Mouse (Mus musculus) liver, embryonic 16.5 days (tissue): Measurements from ENCODE around the gene Wfikkn2. TPM values are rescaled to one million over a fixed set of nuclear protein-coding genes. Genes with fewer than 3 reads are reported as not detected.

Experiments
- ATAC-seq: fragments of 200-750 bp; cut with Nextera tagmentation; 2 replicates; pipeline ENCODE4 v1.8.0; 2017; ENCODE audit warnings: low read depth, mild to moderate bottlenecking, moderate number of reproducible peaks, moderate library complexity
- H3K27ac ChIP-seq: fragments of 300-500 bp; sonication (generic); 2 replicates; pipeline ENCODE4 v1.5.1; 2014; ENCODE audit warnings: mild to moderate bottlenecking, low read length
- H3K27me3 ChIP-seq: fragments of 300-500 bp; sonication (generic); 2 replicates; pipeline ENCODE4 v1.6.1; 2014; ENCODE audit warnings: low read depth, low read length, mixed read lengths; ENCODE audit not compliant: control insufficient read depth, insufficient read depth
- H3K36me3 ChIP-seq: fragments of 300-500 bp; sonication (generic); 2 replicates; pipeline ENCODE4 v1.6.1; 2014; ENCODE audit warnings: mild to moderate bottlenecking; ENCODE audit not compliant: control insufficient read depth, insufficient read depth
- H3K4me1 ChIP-seq: fragments of 300-500 bp; sonication (generic); 2 replicates; pipeline ENCODE4 v1.6.1; 2014; ENCODE audit warnings: low read depth, low read length, mixed read lengths; ENCODE audit not compliant: control insufficient read depth
- H3K4me2 ChIP-seq: fragments of 300-500 bp; sonication (generic); 2 replicates; pipeline ENCODE4 v1.6.1; 2014; ENCODE audit warnings: low read depth, low read length, mixed read lengths
- H3K4me3 ChIP-seq: fragments of 300-500 bp; sonication (generic); 2 replicates; pipeline ENCODE4 v1.5.1; 2014; ENCODE audit warnings: low read depth, mild to moderate bottlenecking, low read length
- H3K9ac ChIP-seq: fragments of 300-500 bp; sonication (generic); 2 replicates; pipeline ENCODE4 v1.6.1; 2014; ENCODE audit warnings: low read depth, low read length
- H3K9me3 ChIP-seq: fragments of 300-500 bp; sonication (generic); replicated peaks from 2 replicates; pipeline ENCODE4 v1.6.1; 2016; ENCODE audit warnings: low read length; ENCODE audit not compliant: control insufficient read depth
- WGBS: fragments of 180-500 bp; shearing (Covaris S2); extraction: QIAGEN DNeasy Blood & Tissue Kit; methylation state at CpG from one replicate; pipeline ENCODE4 v1.1.7; 2014; ENCODE audit not compliant: insufficient replicate concordance; 5-methylcytosine and 5-hydroxymethylcytosine counted together
- polyA plus RNA-seq: library from polyadenylated mRNA; unstranded; fragments of >200 nt; fragmentation: Nextera tagmentation; extraction: Ambion mirVana; gene quantifications from 2 replicates; pipeline ENCODE4 v1.2.1, GENCODE M21; 2015

The Wfikkn2 gene
- polyA plus RNA-seq, 1 experiment from 2014 or later = 0.14 TPM

DNA sequence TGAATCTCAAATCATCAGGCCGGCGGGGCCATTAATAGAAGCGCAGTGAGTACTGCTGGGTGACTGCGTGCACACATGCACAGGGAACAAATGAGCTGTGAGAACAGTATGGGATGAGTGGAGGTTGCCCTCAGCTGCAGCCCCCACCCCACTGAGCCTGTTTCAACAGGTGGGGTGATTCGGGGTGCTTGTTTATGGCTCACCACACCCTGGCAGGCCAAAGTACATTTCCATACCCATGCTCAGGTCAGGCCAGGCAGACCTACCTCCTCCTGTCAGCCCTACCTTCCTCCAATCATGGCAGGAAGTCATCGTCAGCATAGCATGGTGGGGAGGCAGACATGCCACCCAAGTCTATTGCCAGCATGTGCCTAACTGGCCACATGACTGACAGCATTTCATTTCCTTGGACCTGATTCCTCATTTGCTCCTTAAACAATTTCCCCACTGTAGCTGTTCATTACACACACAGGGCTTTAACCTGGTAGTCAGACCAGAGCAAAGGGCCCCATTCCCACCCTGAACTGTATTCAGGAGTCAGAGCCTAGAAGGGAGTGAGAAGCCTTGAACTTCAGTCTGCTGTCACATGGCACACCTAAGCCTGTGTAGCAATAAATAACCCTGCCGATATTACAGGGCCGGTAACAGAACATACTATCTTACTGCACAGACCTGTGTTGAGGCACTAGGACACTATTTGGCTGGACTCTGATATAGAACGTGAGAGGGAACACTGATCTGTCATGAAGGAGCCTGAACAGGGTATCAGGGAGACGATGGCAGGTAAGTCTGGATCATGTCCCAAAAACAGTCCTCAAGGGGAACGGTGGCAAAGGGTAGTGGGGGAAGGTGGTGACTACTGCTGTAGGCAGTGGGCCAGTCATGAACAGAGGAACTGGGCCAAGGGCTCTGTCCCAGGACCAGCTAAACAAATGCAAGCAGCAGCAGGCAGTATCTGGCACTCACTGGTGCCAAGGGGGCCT lies 35.7 kb upstream of the Wfikkn2 start, which contains the start of gene Gm21885:
TSS of gene Gm21885 (plus strand) at position 675 of the 983 bp plus-strand sequence.
- 60% methylated on average over 11 of the region's 11 CpGs for WGBS

DNA sequence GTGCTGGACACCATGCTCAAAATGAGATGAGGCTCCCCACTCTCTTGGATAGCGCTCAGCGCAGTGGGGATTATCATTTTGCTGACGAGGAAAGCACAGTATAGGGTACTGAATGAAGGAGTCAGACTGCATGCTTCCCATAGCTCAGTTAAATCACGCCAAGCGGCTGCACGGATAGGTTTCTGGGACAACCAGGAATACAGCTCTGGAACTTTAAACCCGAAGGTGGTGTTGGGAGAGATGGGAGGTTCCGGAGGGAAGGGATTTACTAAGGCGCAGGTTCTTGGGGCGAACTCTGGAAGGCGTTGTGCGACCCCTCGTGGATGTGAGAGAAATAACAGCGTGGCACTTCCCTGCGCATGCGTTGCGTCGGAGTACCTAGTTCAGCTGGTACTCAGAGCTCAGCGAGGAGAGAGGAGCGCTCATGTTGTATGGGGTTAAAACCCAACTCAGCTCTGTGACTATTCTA lies 31.1 kb upstream of the Wfikkn2 start:
- no peaks in the 10 kb centered on the region for H3K9me3 ChIP-seq
- 0 out of 2 replicates have a peak overlapping the region, but pooled peaks have one; percentile 41 for H3K9ac ChIP-seq
- H3K36me3 ChIP-seq = no peaks in the 10 kb centered on the region; the same call in 1 of the 2 replicates
- H3K4me3 ChIP-seq = peak overlapping the region; percentile 45
- no peak overlapping the region for H3K27ac ChIP-seq
- no peaks in the 10 kb centered on the region for H3K27me3 ChIP-seq
- H3K4me1 ChIP-seq = peaks cover 39% of the 10 kb centered on the region
- peak; percentile 61 for ATAC-seq
- 7% methylated on average over 20 of the region's 20 CpGs for WGBS
- peak overlapping the region; percentile 66 for H3K4me2 ChIP-seq

More for the DNA sequence above, 35.7 kb upstream of the Wfikkn2 start, which contains the start of gene Gm21885:
- peaks cover 27% of the 10 kb centered on the region for H3K36me3 ChIP-seq
- no peak within 1 kb of the TSS for H3K4me3 ChIP-seq
- no peak within 1 kb of the TSS for H3K4me2 ChIP-seq
- peak; percentile 27 for ATAC-seq
- 0 out of 2 replicates have a peak within 1 kb of the TSS, but pooled peaks have one; percentile 39 for H3K27ac ChIP-seq
- H3K9me3 ChIP-seq = no peaks in the 10 kb centered on the region
- no peaks in the 10 kb centered on the region for H3K27me3 ChIP-seq
- peaks cover 23% of the 10 kb centered on the region for H3K4me1 ChIP-seq
- no peak within 1 kb of the TSS for H3K9ac ChIP-seq

DNA sequence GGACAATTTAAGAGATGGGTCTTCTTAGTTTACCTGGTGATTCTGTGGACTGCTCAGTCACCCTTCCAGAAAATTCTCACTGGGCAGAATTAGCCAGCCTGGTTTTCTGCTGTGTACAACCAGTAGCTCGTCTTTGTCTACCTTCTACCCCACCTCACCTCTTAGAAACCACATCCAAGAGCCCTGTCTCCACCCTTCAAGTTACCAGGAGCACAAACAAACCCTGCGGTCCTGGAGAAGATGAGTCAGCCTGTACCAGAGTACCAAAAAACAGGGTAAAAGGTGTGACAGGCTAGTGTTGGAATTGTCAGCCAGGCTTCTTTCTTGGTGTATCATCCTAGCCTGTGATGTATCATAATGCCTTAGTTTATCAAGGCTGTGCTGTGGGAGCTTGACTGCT lies 29.9 kb upstream of the Wfikkn2 start:
- Histone ChIP-seq H3K9me3 (no peaks in the 10 kb centered on the region), H3K36me3 (no peaks in the 10 kb centered on the region; the same call in 1 of the 2 replicates), H3K4me2 (no peak overlapping the region), H3K4me3 (no peak overlapping the region), H3K27me3 (no peaks in the 10 kb centered on the region), H3K9ac (no peak overlapping the region), H3K4me1 (peaks cover 30% of the 10 kb centered on the region), H3K27ac (no peak overlapping the region)
- 79% methylated on average over 2 of the region's 2 CpGs for whole genome bisulfite sequencing
- ATAC-seq = no peak

DNA sequence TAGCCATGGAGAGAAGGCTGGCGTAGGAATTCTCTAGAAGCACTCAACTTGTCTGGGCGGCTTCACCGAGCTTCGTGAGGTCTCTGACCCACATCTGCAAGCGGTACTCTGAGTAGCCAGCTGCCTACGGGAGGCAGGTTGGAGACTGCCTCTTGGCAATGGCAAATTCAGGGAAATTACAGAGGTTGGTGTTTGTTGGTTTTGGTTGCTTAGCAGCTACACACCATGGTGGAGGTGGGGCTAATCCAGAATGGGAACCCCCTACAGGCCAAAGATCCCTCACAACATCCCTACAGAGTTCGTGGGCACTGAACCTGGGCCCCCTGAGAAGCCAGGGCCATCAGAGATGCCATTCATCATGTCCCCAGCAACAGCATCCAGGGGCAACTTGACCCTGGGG lies 29.4 kb upstream of the Wfikkn2 start:
- no peaks in the 10 kb centered on the region for H3K27me3 ChIP-seq
- no peak for ATAC-seq
- H3K4me2 ChIP-seq = no peak overlapping the region
- no peaks in the 10 kb centered on the region for H3K36me3 ChIP-seq
- H3K9ac ChIP-seq = no peak overlapping the region
- peaks cover 30% of the 10 kb centered on the region for H3K4me1 ChIP-seq
- no peak overlapping the region for H3K4me3 ChIP-seq
- no peaks in the 10 kb centered on the region for H3K9me3 ChIP-seq
- 74% methylated on average over 7 of the region's 7 CpGs for WGBS
- no peak overlapping the region for H3K27ac ChIP-seq

DNA sequence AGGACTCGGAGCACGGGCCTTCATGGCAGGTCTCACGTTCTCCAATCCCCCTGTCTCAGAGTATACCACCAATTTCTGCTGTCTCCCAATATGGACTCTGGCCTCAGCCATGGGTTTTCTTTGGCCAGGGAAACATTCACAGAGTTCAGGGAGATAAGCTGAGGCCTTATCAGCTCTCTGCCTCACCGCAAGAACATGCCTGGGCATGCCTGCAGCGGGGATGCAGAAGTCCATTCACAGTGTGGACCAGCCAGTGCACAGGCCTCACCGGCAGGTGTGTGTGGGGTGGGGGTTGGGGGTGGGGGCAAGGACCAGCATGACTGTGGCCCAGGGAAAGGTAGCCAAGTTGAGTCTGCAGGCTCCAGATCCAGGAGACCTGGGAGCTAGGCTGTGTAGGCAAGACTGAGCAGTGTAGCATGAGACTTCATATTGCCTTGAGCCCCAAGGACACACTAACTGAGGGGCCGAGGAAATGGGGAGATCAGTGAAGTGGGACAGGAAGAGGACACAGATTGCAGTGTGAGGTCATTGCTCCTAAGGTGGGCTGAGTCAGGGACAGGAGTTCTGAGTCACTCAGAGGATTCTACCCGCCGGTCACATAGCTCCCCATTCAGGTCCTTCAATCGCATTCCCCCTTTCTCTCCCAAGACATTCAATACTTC lies 28.5 kb upstream of the Wfikkn2 start:
- Histone ChIP-seq H3K27ac (peak overlapping the region; percentile 59), H3K4me2 (peak overlapping the region; percentile 32), H3K27me3 (no peaks in the 10 kb centered on the region), H3K4me1 (peaks cover 30% of the 10 kb centered on the region), H3K9ac (peak overlapping the region; percentile 32), H3K4me3 (no peak overlapping the region), H3K36me3 (no peaks in the 10 kb centered on the region), H3K9me3 (no peaks in the 10 kb centered on the region)
- ATAC-seq = peak; percentile 81
- 50% methylated on average over 10 of the region's 10 CpGs for WGBS

DNA sequence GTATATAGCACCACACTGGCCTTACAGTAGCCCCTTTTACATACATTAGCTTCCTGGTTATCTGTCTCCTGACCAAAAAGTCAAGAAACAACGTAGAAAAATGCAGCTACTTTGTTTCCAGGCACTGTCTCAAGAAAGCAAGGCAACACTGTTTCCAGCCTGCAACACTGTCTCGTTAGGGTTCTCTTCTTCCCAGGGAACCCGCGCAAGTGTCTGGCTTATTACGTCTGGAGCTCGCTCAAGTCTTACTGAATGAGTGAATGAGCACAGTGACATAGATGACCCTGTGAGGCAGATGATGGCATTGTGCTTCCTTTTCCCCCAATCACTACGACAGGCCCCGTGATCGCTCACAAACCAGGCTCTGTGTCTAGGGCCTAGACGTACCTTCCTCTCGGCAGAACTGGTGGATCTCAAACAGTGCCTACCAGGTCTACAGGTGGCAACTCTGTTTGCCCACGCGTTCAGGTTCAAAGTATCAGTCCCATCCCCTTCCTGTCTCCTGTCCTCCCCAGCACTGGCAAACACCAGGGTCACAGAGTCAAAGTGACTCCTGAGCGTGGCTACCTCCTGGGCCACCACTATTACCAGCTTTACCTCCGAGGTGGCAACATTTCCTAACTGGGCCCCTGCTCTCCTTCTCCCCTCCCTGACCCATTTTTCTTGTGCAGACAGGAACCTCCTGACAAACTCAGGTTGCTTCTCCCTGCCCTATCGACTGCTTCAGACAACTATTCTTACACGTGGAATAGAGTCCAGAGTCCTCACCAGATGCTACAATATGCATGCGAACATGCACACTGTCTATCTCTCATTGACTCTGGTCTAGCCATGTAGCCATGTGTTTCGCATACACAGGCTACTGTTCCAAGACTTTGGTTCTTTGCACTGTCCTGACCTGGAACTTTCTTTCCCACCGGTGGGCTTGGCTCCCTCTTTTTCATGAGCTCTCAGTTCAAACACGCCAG lies 27.4 kb upstream of the Wfikkn2 start:
- 75% methylated on average over 21 of the region's 21 CpGs for WGBS

DNA sequence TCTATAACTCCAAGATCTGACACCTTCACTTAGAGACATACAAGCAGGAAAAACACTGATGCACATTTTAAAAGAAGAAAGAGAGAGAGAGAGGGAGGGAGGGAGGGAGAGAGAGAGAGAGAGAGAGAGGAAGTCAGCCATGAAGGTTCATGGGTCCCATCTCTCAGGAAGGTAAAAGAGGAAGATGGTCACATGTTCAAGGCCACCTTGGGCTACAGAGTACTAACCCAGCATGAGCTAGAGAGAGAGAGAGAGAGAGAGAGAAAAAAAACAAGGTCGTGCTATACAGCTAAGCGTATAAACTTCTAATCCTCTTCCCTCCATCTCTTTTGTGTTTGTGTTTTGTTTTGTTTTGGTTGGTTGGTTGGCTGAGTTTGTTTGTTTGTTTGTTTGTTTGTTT lies 25.2 kb upstream of the Wfikkn2 start:
- 68% methylated on average over 2 of the region's 2 CpGs for WGBS
- H3K4me1 ChIP-seq = peaks cover 35% of the 10 kb centered on the region
- H3K4me3 ChIP-seq = no peak overlapping the region
- H3K27me3 ChIP-seq = no peaks in the 10 kb centered on the region
- no peak for ATAC-seq
- H3K36me3 ChIP-seq = no peaks in the 10 kb centered on the region
- no peak overlapping the region for H3K27ac ChIP-seq
- H3K4me2 ChIP-seq = no peak overlapping the region
- H3K9ac ChIP-seq = no peak overlapping the region
- no peaks in the 10 kb centered on the region for H3K9me3 ChIP-seq

More for the DNA sequence above, 27.4 kb upstream of the Wfikkn2 start:
- ATAC-seq = peak; percentile 27; the same call in 1 of the 2 replicates
- H3K27me3 ChIP-seq = no peaks in the 10 kb centered on the region
- H3K36me3 ChIP-seq = no peaks in the 10 kb centered on the region
- peak overlapping the region; percentile 59 for H3K27ac ChIP-seq
- no peak overlapping the region for H3K4me2 ChIP-seq
- no peaks in the 10 kb centered on the region for H3K9me3 ChIP-seq
- H3K4me1 ChIP-seq = peaks cover 30% of the 10 kb centered on the region
- H3K9ac ChIP-seq = no peak overlapping the region
- H3K4me3 ChIP-seq = no peak overlapping the region

DNA sequence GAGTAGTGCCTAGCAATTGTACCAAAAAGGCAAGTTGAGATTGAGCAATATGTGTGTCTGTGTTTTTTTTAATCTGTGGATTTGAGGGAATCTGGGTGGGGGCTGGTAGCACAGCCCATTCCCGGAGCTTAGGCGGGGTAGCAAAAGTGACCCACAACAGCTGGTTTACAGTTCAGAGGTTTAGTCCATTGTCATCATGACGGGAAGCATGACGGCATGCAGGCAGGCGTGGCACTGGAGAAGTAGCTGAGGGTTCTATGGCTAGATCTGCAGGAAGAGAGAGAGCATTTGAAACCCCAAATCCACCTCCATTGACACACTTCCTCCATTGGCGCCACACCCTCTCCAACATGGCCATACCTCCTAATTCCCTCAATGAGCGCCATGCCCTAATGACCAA lies 24.1 kb upstream of the Wfikkn2 start:
- no peak overlapping the region for H3K4me3 ChIP-seq
- H3K4me2 ChIP-seq = no peak overlapping the region
- H3K27ac ChIP-seq = no peak overlapping the region
- H3K27me3 ChIP-seq = no peaks in the 10 kb centered on the region
- H3K36me3 ChIP-seq = no peaks in the 10 kb centered on the region
- ATAC-seq = no peak
- no peak overlapping the region for H3K9ac ChIP-seq
- H3K4me1 ChIP-seq = peaks cover 40% of the 10 kb centered on the region
- H3K9me3 ChIP-seq = no peaks in the 10 kb centered on the region
- WGBS = 78% methylated on average over 7 of the region's 7 CpGs
